Mouse (Mus musculus) forebrain, embryonic 14.5 days (tissue): ENCODE measurements around the gene Gm20388. TPM values are rescaled to one million over a fixed set of nuclear protein-coding genes. Genes with fewer than 3 reads are reported as not detected.

Experiments used
- ATAC-seq: fragments of 200-750 bp; cut with Nextera tagmentation; 2 replicates; pipeline ENCODE4 v1.8.0; 2017; ENCODE audit warnings: mild to moderate bottlenecking, moderate library complexity
- DNase-seq: peaks from one replicate; pipeline ENCODE4 v3.0.0-alpha.2; 2015; ENCODE audit warnings: low spot score
- H3K27ac ChIP-seq: fragments of 300-500 bp; sonication (generic); 2 replicates; pipeline ENCODE4 v1.5.1; 2014; ENCODE audit warnings: low read depth, mild to moderate bottlenecking, control low read depth, low read length, moderate library complexity
- H3K27me3 ChIP-seq: fragments of 300-500 bp; sonication (generic); replicated peaks from 2 replicates; pipeline ENCODE4 v1.6.1; 2014; ENCODE audit warnings: low read length, control low read depth, mixed read lengths; ENCODE audit not compliant: control insufficient read depth, insufficient read depth
- H3K36me3 ChIP-seq: fragments of 300-500 bp; sonication (generic); 2 replicates; pipeline ENCODE4 v1.6.1; 2014; ENCODE audit warnings: low read length, control low read depth; ENCODE audit not compliant: control insufficient read depth, insufficient read depth
- H3K4me1 ChIP-seq: fragments of 300-500 bp; sonication (generic); 2 replicates; pipeline ENCODE4 v1.6.1; 2014; ENCODE audit warnings: antibody characterized with exemption, low read length, control low read depth; ENCODE audit not compliant: control insufficient read depth, insufficient read depth
- H3K4me2 ChIP-seq: fragments of 300-500 bp; sonication (generic); 2 replicates; pipeline ENCODE4 v1.6.1; 2014; ENCODE audit warnings: mild to moderate bottlenecking, control low read depth, low read length
- H3K4me3 ChIP-seq: fragments of 300-500 bp; sonication (generic); 2 replicates; pipeline ENCODE4 v1.5.1; 2014; ENCODE audit warnings: low read depth, low read length, control low read depth
- H3K9ac ChIP-seq: fragments of 300-500 bp; sonication (generic); 2 replicates; pipeline ENCODE4 v1.6.1; 2014; ENCODE audit warnings: mild to moderate bottlenecking, low read length, control low read depth, moderate library complexity
- H3K9me3 ChIP-seq: fragments of 300-500 bp; sonication (generic); replicated peaks from 2 replicates; pipeline ENCODE4 v1.6.1; 2016; ENCODE audit warnings: low read length, control low read depth, mixed read lengths; ENCODE audit not compliant: control insufficient read depth
- WGBS: fragments of 180-500 bp; shearing (Covaris S2); extraction: QIAGEN DNeasy Blood & Tissue Kit; methylation state at CpG from one replicate; pipeline ENCODE4 v1.1.7; 2014; 5-methylcytosine and 5-hydroxymethylcytosine counted together
- polyA plus RNA-seq: library from polyadenylated mRNA; unstranded; fragments of >200 nt; fragmentation: Nextera tagmentation; extraction: Ambion mirVana; gene quantifications from 2 replicates; pipeline ENCODE4 v1.2.1, GENCODE M21; 2014

Gene Gm20388
- polyA plus RNA-seq, 1 experiment from 2014 or later, result 7.4 TPM

DNA sequence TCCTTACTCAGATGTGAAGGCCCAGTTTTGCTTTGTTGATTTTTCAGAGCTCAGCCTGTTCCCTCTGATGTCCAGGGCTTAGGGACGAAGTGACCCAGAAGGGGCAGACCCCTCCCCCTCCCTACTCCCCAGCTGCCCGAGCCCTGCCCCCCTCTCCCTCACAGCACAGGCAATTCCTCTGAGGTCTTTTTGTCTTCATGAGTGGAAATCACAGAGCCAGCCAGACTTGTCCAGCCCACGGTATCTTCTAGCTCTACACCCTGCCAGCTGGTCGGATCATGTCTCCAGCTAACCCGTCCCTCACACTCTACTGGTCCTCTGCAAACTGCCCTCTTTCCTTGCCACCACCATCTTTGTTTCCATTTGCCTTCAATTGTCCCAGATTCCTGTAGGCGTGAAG lies 123.8 kb downstream of the Gm20388 start:
- Histone ChIP-seq H3K27me3 (no peaks in the 10 kb centered on the region), H3K4me1 (no peaks in the 10 kb centered on the region), H3K9ac (no peak overlapping the region), H3K9me3 (no peaks in the 10 kb centered on the region), H3K4me3 (no peak overlapping the region), H3K36me3 (no peaks in the 10 kb centered on the region), H3K4me2 (no peak overlapping the region), H3K27ac (no peak overlapping the region)
- no peak for DNase-seq
- 34% methylated on average over 6 of the region's 6 CpGs for WGBS
- no peak for ATAC-seq

DNA sequence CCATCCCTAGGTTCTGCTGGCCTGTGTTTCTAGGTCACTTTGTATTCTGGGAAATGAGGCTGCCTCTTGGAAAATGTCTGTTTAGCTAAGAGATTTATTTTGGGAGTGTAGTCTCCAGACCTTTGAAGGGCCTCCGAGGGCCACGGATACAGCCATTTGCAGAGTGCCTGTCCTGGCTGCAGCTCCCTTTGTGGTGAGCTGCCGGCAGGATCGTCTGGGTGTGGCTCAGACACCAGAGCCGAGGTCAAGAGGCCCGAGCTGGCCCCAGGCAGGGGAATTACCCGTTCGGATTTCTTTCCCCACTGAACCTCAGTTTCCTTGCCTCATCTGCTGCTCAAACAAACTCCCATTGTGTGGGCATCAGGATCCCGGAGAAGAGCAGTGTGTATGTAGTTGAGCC lies 125.5 kb downstream of the Gm20388 start:
- Histone ChIP-seq H3K9me3 (no peaks in the 10 kb centered on the region), H3K4me2 (no peak overlapping the region), H3K4me3 (no peak overlapping the region), H3K27me3 (no peaks in the 10 kb centered on the region), H3K4me1 (no peaks in the 10 kb centered on the region), H3K36me3 (no peaks in the 10 kb centered on the region), H3K9ac (no peak overlapping the region), H3K27ac (no peak overlapping the region)
- 43% methylated on average over 9 of the region's 9 CpGs for WGBS
- no peak for ATAC-seq
- DNase-seq, result no peak

DNA sequence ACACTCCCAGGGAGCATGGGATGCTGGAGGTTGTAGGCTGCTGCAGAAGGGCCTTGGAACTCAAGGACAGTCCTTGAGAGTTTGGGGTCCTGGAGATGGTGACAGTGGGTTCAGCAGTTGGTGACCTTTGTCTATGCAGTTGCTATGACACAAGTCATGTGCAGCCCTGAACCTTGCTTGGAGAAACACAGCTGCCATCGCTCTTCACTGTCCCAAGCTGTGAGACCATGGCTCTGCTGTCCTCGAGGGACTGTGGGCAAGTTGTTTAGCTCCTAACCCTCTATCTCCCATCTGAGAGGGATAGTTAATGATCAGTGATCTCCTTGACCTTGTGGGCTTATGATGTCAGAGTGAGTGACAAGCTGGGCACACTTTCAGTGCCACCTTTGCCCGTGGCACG lies 125.9 kb downstream of the Gm20388 start:
- Histone ChIP-seq H3K27me3 (no peaks in the 10 kb centered on the region), H3K4me2 (no peak overlapping the region), H3K4me1 (no peaks in the 10 kb centered on the region), H3K36me3 (no peaks in the 10 kb centered on the region), H3K9ac (no peak overlapping the region), H3K27ac (no peak overlapping the region), H3K9me3 (no peaks in the 10 kb centered on the region), H3K4me3 (no peak overlapping the region)
- ATAC-seq (no peak), DNase-seq (no peak)
- 83% methylated on average over 4 of the region's 4 CpGs for whole genome bisulfite sequencing

DNA sequence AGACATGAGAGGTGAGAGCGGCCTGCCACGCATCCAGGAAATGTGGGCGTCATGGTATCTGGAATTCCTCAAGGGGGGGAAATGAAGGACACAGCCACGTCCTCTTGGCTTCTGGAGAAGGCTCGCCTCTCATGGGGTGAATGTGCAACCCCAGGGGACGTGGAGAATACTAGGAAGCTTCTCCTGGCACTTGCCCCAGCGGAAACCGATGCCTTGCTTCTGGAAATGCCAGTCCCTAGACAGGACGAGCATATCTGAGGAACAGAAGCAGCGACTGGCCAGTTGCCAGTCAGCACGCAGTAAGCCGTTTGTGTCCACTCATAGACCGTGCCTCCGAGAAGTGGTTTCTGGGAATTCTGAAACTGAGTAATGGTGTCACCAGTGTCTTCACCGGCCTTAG lies 126.6 kb downstream of the Gm20388 start:
- Histone ChIP-seq H3K4me3 (no peak overlapping the region), H3K4me1 (no peaks in the 10 kb centered on the region), H3K36me3 (no peaks in the 10 kb centered on the region), H3K9ac (no peak overlapping the region), H3K9me3 (no peaks in the 10 kb centered on the region), H3K27me3 (no peaks in the 10 kb centered on the region), H3K27ac (no peak overlapping the region), H3K4me2 (no peak overlapping the region)
- WGBS, result 86% methylated on average over 15 of the region's 15 CpGs
- no peak for DNase-seq
- no peak for ATAC-seq

DNA sequence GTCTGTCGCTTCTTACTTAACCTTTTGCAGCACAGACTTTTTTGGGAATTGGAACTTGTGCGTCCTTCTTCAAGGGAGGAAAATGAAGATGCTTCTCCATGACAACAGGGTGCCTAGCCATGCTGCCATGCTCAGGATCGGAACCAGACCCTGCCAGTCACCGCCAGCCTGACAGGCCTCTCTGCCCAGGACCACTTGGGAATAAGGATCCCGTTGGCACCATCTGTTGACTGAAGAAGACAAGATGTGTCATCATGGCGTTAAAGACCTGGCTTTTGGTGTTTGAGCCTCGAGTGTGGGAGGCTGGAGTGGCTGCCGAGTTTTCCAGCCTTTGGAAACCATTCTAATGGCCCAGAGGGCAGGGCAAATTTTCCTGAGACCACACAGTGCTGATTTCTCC lies 127.0 kb downstream of the Gm20388 start:
- H3K9me3 ChIP-seq, result no peaks in the 10 kb centered on the region
- no peak for ATAC-seq
- no peaks in the 10 kb centered on the region for H3K27me3 ChIP-seq
- 83% methylated on average over 8 of the region's 8 CpGs for WGBS
- no peaks in the 10 kb centered on the region for H3K36me3 ChIP-seq
- no peak overlapping the region for H3K9ac ChIP-seq
- no peak for DNase-seq
- no peak overlapping the region for H3K27ac ChIP-seq
- no peaks in the 10 kb centered on the region for H3K4me1 ChIP-seq
- no peak overlapping the region for H3K4me3 ChIP-seq
- H3K4me2 ChIP-seq, result no peak overlapping the region

DNA sequence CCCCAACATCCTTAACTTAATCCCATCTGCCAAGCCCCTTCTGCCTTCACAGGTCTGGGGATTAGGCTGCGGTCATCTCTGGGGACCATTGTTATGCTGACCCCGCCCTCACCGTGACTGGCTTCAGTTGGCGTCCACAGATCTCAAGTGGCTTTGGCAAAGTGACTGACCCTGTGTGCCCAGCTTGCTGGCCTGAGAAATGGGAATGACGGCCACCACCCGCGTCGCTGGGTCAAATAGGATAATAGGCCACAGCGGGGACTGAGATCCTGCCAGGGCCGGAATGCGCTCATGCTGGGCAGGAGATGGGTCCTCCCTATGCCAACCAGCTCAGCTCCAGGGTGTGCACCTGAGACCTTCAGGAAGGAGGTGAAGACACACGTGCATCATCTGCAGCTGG lies 128.1 kb downstream of the Gm20388 start:
- no peak overlapping the region for H3K4me3 ChIP-seq
- H3K9ac ChIP-seq, result no peak overlapping the region
- H3K36me3 ChIP-seq, result no peaks in the 10 kb centered on the region
- no peaks in the 10 kb centered on the region for H3K4me1 ChIP-seq
- H3K27me3 ChIP-seq, result no peaks in the 10 kb centered on the region
- no peak overlapping the region for H3K4me2 ChIP-seq
- no peak for ATAC-seq
- no peak for DNase-seq
- H3K27ac ChIP-seq, result no peak overlapping the region
- no peaks in the 10 kb centered on the region for H3K9me3 ChIP-seq
- 87% methylated on average over 12 of the region's 12 CpGs for WGBS

DNA sequence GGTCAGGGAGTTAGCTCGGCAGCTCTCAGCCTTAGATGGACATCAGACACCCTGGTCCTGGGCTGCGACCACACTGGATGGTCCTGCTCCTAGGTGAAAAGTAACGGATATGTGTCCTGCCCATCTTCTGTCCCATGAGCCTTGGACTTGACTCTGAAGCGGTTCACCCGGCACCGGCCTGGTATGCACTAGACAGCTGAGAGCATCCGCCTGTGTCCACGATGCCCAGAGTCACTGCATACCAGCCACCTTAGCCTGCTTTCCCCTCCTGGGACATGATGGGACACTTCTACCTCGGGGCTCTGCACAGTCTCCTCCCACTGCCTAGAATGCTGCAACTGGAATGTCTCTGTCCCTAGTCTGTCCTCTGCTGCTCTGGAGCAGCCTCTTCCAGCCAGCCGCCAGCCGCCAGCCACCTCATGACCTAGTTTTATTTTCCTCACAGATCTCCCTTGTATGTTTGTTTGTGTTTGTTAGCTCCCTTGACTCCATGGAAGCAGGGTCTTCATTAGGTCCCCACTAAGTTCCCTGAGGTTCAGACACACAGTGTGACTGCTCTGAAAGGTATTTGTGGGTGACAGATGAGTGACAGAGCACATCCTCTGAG lies 128.8 kb downstream of the Gm20388 start:
- no peaks in the 10 kb centered on the region for H3K27me3 ChIP-seq
- H3K4me1 ChIP-seq, result no peaks in the 10 kb centered on the region
- no peak overlapping the region for H3K9ac ChIP-seq
- 90% methylated on average over 11 of the region's 11 CpGs for WGBS
- no peak for ATAC-seq
- H3K4me3 ChIP-seq, result no peak overlapping the region
- no peak overlapping the region for H3K4me2 ChIP-seq
- no peaks in the 10 kb centered on the region for H3K9me3 ChIP-seq
- DNase-seq, result no peak
- no peaks in the 10 kb centered on the region for H3K36me3 ChIP-seq
- no peak overlapping the region for H3K27ac ChIP-seq

DNA sequence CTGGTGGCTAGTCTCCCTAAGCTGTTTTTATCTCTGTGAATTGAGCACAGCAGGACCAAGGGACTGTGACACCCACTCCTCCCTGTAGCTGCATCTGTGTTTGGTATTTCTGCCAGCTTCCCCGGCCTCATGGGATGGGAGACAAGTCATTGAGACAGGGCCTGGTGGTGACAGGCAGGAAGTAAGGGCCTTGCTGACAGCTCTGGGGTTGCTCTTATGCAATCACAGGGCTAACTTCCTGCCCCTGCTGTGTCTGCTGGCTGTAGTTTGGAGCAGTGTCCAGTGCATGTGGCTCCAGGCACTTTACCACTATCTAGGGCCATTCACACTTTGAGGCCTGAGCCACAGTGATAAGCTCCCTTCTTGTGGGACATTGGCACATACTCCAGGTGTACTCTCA lies 130.2 kb downstream of the Gm20388 start:
- Histone ChIP-seq H3K4me1 (no peaks in the 10 kb centered on the region), H3K4me3 (no peak overlapping the region), H3K36me3 (no peaks in the 10 kb centered on the region), H3K9ac (no peak overlapping the region), H3K27ac (no peak overlapping the region), H3K27me3 (no peaks in the 10 kb centered on the region), H3K4me2 (no peak overlapping the region), H3K9me3 (no peaks in the 10 kb centered on the region)
- no peak for ATAC-seq
- WGBS, result 74% methylated on average over 1 of the region's 1 CpGs
- DNase-seq, result no peak

DNA sequence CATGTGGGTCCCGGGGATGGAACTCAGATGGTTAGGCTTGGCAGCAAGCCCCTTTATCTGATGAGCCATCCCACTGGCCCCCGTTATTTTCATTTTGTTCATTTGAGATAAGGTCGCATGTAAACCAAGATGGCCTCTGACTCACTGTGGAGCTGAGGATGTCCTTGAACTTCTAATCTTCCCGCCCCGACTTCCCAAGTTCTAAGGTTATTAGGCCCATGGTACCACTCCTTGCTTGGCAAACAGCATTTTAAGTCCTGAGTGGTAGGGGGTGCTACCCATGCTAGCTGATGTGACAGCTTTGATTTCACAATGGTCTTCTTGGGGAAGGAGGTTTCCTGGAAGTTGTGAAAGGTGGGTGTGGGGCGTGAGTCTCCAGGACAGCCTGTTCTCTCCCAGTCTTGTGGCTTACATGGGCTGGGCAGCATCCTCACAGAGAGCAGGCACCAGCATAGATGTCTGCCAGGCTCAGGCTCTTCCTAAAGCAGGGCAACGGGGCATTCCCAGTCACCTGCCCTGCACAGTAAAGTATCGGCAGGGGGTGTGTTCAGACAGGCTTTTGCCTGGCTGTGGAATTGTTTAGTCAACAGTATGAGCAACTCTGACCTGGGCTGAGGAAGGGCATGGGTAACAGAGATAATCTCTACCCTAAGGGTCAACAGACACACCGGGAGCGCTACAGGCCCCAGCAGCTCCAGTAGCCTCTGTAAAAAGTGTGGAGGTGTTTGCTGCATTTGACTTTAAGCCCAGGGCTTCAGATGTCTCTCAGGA lies 132.1 kb downstream of the Gm20388 start:
- no peak overlapping the region for H3K27ac ChIP-seq
- no peak overlapping the region for H3K4me3 ChIP-seq
- H3K27me3 ChIP-seq, result no peaks in the 10 kb centered on the region
- H3K36me3 ChIP-seq, result no peaks in the 10 kb centered on the region
- ATAC-seq (no peak), DNase-seq (no peak)
- H3K4me2 ChIP-seq, result no peak overlapping the region
- H3K9me3 ChIP-seq, result no peaks in the 10 kb centered on the region
- H3K9ac ChIP-seq, result no peak overlapping the region
- no peaks in the 10 kb centered on the region for H3K4me1 ChIP-seq
- WGBS, result 79% methylated on average over 10 of the region's 10 CpGs
